Mouse (Mus musculus) heart, embryonic 10.5 days (tissue): ENCODE measurements around the gene Flywch1. TPM values are rescaled to one million over a fixed set of nuclear protein-coding genes. Genes with fewer than 3 reads are reported as not detected.

Experiments used
- DNase-seq: peaks from one replicate; pipeline ENCODE4 v3.0.0-alpha.2; 2017; ENCODE audit warnings: low spot score
- H3K27ac ChIP-seq: fragments of 300-500 bp; sonication (generic); 2 replicates; pipeline ENCODE4 v1.5.1; 2016; ENCODE audit warnings: mild to moderate bottlenecking
- H3K27me3 ChIP-seq: fragments of 300-500 bp; sonication (generic); 2 replicates; pipeline ENCODE4 v1.6.1; 2016; ENCODE audit warnings: mild to moderate bottlenecking; ENCODE audit not compliant: poor library complexity, insufficient read depth, severe bottlenecking
- H3K36me3 ChIP-seq: fragments of 300-500 bp; sonication (generic); 2 replicates; pipeline ENCODE4 v1.6.1; 2016; ENCODE audit warnings: mild to moderate bottlenecking, moderate library complexity
- H3K4me1 ChIP-seq: fragments of 300-500 bp; sonication (generic); 2 replicates; pipeline ENCODE4 v1.6.1; 2016; ENCODE audit warnings: mild to moderate bottlenecking
- H3K4me3 ChIP-seq: fragments of 300-500 bp; sonication (generic); 2 replicates; pipeline ENCODE4 v1.5.1; 2016; ENCODE audit warnings: mild to moderate bottlenecking, moderate library complexity
- H3K9me3 ChIP-seq: fragments of 300-500 bp; sonication (generic); 2 replicates; pipeline ENCODE4 v1.6.1; 2016; ENCODE audit warnings: mild to moderate bottlenecking, moderate library complexity
- WGBS: fragments of 180-500 bp; shearing (Covaris S2); methylation state at CpG from one replicate; pipeline ENCODE4 v1.1.7; 2016; 5-methylcytosine and 5-hydroxymethylcytosine counted together
- polyA plus RNA-seq: library from polyadenylated mRNA; unstranded; fragments of >200 nt; fragmentation: Nextera tagmentation; extraction: Ambion mirVana; gene quantifications from 2 replicates; pipeline ENCODE4 v1.2.1, GENCODE M21; 2016

Flywch1 gene
- polyA plus RNA-seq, 1 experiment from 2014 or later = 117 TPM

GRCm38 (mm10) chr17:23738836-23739201 lies 32.6 kb downstream of the Flywch1 start:
- Histone ChIP-seq H3K27ac (no peak overlapping the region), H3K27me3 (peaks cover 72% of the 10 kb centered on the region), H3K9me3 (no peaks in the 10 kb centered on the region), H3K4me1 (peaks cover 40% of the 10 kb centered on the region), H3K36me3 (peaks cover 31% of the 10 kb centered on the region), H3K4me3 (peak overlapping the region; percentile 68)
- WGBS = 33% methylated on average over 2 of the region's 2 CpGs
- DNase-seq = peak; percentile 69

- WGBS = 62% methylated on average over 15 of the region's 15 CpGs
- DNase-seq = peak; percentile 71
- no peaks in the 10 kb centered on the region for H3K9me3 ChIP-seq
- peaks cover 62% of the 10 kb centered on the region for H3K27me3 ChIP-seq
- H3K27ac ChIP-seq = no peak overlapping the region
- H3K4me3 ChIP-seq = no peak overlapping the region
- peaks cover 40% of the 10 kb centered on the region for H3K4me1 ChIP-seq
- peaks cover 37% of the 10 kb centered on the region for H3K36me3 ChIP-seq
Observed at GRCm38 (mm10) chr17:23737493-23738445, 33.6 kb downstream of the Flywch1 start.

GRCm38 (mm10) chr17:23734341-23734740 lies 37.1 kb downstream of the Flywch1 start:
- Histone ChIP-seq H3K4me1 (peaks cover 15% of the 10 kb centered on the region), H3K27ac (no peak overlapping the region), H3K4me3 (no peak overlapping the region), H3K36me3 (peaks cover 40% of the 10 kb centered on the region), H3K27me3 (peaks cover 35% of the 10 kb centered on the region), H3K9me3 (no peaks in the 10 kb centered on the region)
- WGBS = 92% methylated on average over 1 of the region's 1 CpGs
- DNase-seq = no peak

GRCm38 (mm10) chr17:23730441-23730840 lies 41.0 kb downstream of the Flywch1 start:
- WGBS = 65% methylated on average over 1 of the region's 1 CpGs

GRCm38 (mm10) chr17:23726758-23727142 lies 44.7 kb downstream of the Flywch1 start:
- no peaks in the 10 kb centered on the region for H3K36me3 ChIP-seq
- peaks cover 23% of the 10 kb centered on the region for H3K4me1 ChIP-seq
- H3K27ac ChIP-seq = peak overlapping the region; percentile 97
- no peaks in the 10 kb centered on the region for H3K9me3 ChIP-seq
- peak overlapping the region; percentile 89 for H3K4me3 ChIP-seq
- 1% methylated on average over 20 of the region's 20 CpGs for WGBS
- DNase-seq = peak; percentile 97
- H3K27me3 ChIP-seq = peaks cover 2% of the 10 kb centered on the region; the same call in 1 of the 2 replicates

More at GRCm38 (mm10) chr17:23730441-23730840, 41.0 kb downstream of the Flywch1 start:
- H3K36me3 ChIP-seq = peaks cover 20% of the 10 kb centered on the region
- no peak overlapping the region for H3K27ac ChIP-seq
- no peak overlapping the region for H3K4me3 ChIP-seq
- peaks cover 2% of the 10 kb centered on the region; the same call in 1 of the 2 replicates for H3K27me3 ChIP-seq
- no peak for DNase-seq
- H3K4me1 ChIP-seq = peaks cover 19% of the 10 kb centered on the region
- no peaks in the 10 kb centered on the region for H3K9me3 ChIP-seq

GRCm38 (mm10) chr17:23725999-23726757 lies 45.2 kb downstream of the Flywch1 start, which contains the start of gene Pkmyt1:
Gene Pkmyt1 (plus strand): TSS chr17:23726336.
- Histone ChIP-seq H3K36me3 (no peaks in the 10 kb centered on the region), H3K27me3 (peaks cover 8% of the 10 kb centered on the region; the same call in 1 of the 2 replicates), H3K27ac (peak within 1 kb of the TSS; percentile 97), H3K4me3 (peak within 1 kb of the TSS; percentile 89), H3K4me1 (peaks cover 23% of the 10 kb centered on the region), H3K9me3 (no peaks in the 10 kb centered on the region)
- 1% methylated on average over 73 of the region's 73 CpGs for WGBS
- DNase-seq = peak; percentile 97

- peaks cover 13% of the 10 kb centered on the region for H3K27me3 ChIP-seq
- H3K9me3 ChIP-seq = no peaks in the 10 kb centered on the region
- WGBS = 50% methylated on average over 4 of the region's 4 CpGs
- no peaks in the 10 kb centered on the region for H3K36me3 ChIP-seq
- no peak for DNase-seq
- H3K27ac ChIP-seq = peak overlapping the region; percentile 97
- H3K4me3 ChIP-seq = peak overlapping the region; percentile 89
- peaks cover 23% of the 10 kb centered on the region for H3K4me1 ChIP-seq
Observed at GRCm38 (mm10) chr17:23725477-23725876, 45.9 kb downstream of the Flywch1 start.

- Histone ChIP-seq H3K4me1 (peaks cover 27% of the 10 kb centered on the region), H3K36me3 (no peaks in the 10 kb centered on the region), H3K27me3 (peaks cover 31% of the 10 kb centered on the region), H3K4me3 (no peak within 1 kb of the TSS), H3K27ac (no peak within 1 kb of the TSS), H3K9me3 (no peaks in the 10 kb centered on the region)
- 66% methylated on average over 7 of the region's 7 CpGs for WGBS
- no peak for DNase-seq
Observed at GRCm38 (mm10) chr17:23722376-23723125, 48.9 kb downstream of the Flywch1 start, which contains the start of gene 1520401A03Rik. Gene 1520401A03Rik (minus strand): TSS chr17:23722783.

GRCm38 (mm10) chr17:23721886-23722285 lies 49.5 kb downstream of the Flywch1 start:
- H3K27me3 ChIP-seq = peaks cover 36% of the 10 kb centered on the region
- H3K9me3 ChIP-seq = no peaks in the 10 kb centered on the region
- WGBS = 77% methylated on average over 2 of the region's 2 CpGs
- H3K4me3 ChIP-seq = no peak overlapping the region
- no peak overlapping the region for H3K27ac ChIP-seq
- H3K4me1 ChIP-seq = peaks cover 20% of the 10 kb centered on the region
- H3K36me3 ChIP-seq = no peaks in the 10 kb centered on the region
- no peak for DNase-seq

GRCm38 (mm10) chr17:23719455-23719854 lies 51.9 kb downstream of the Flywch1 start:
- WGBS = 42% methylated on average over 1 of the region's 1 CpGs
- Histone ChIP-seq H3K36me3 (no peaks in the 10 kb centered on the region), H3K27me3 (peaks cover 39% of the 10 kb centered on the region), H3K9me3 (no peaks in the 10 kb centered on the region), H3K27ac (no peak overlapping the region), H3K4me3 (no peak overlapping the region), H3K4me1 (peaks cover 7% of the 10 kb centered on the region; the same call in 1 of the 2 replicates)
- no peak for DNase-seq

- Histone ChIP-seq H3K4me1 (peaks cover 3% of the 10 kb centered on the region; the same call in 1 of the 2 replicates), H3K9me3 (no peaks in the 10 kb centered on the region), H3K4me3 (no peak overlapping the region), H3K27ac (no peak overlapping the region), H3K36me3 (no peaks in the 10 kb centered on the region), H3K27me3 (peaks cover 55% of the 10 kb centered on the region)
- no peak for DNase-seq
- WGBS = 55% methylated on average over 2 of the region's 2 CpGs
Observed at GRCm38 (mm10) chr17:23717003-23717402, 54.4 kb downstream of the Flywch1 start.

GRCm38 (mm10) chr17:23706212-23706611 lies 65.2 kb downstream of the Flywch1 start:
- no peaks in the 10 kb centered on the region for H3K9me3 ChIP-seq
- H3K4me1 ChIP-seq = no peaks in the 10 kb centered on the region
- 0% methylated on average over 3 of the region's 3 CpGs for WGBS
- peak; percentile 88 for DNase-seq
- H3K36me3 ChIP-seq = no peaks in the 10 kb centered on the region
- H3K4me3 ChIP-seq = no peak overlapping the region
- peaks cover 71% of the 10 kb centered on the region for H3K27me3 ChIP-seq
- H3K27ac ChIP-seq = no peak overlapping the region
